Mouse (Mus musculus): ENCODE measurements around the gene Rprd1b.
A peak's percentile ranks its signal among the peaks of the same experiment; 100 is the strongest.

Gene Rprd1b

DNA sequence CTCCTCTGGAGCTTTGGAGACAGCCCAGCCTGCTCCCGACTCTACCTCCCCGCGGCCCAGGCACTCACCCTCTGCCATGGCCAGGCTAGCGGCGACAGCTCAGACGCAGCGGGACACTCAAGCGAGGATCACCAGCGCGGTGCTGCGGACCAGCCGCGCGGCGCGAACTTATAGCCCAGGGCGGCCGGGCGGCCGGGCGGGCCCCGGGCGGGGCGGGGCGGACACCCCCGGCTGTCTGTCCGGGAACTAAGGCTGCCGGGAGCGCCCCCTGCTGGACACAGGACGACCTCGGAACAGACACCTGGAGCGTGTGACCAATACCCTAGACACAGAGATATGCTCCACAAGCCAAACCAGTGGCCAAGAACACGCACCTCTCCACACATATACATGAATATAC lies 117.9 kb downstream of the Rprd1b start, which contains the start of gene Tgm2:
Gene Tgm2, minus strand, starts transcription at position 214 of the 400 bp plus-strand sequence.
- DNase-seq (ENCODE audit: low read depth) = peak; percentile 83

- no peak for DNase-seq (ENCODE audit: low read depth)
Measured at GRCm38 (mm10) chr2:158146971-158147370, 118.7 kb downstream of the Rprd1b start.

DNA sequence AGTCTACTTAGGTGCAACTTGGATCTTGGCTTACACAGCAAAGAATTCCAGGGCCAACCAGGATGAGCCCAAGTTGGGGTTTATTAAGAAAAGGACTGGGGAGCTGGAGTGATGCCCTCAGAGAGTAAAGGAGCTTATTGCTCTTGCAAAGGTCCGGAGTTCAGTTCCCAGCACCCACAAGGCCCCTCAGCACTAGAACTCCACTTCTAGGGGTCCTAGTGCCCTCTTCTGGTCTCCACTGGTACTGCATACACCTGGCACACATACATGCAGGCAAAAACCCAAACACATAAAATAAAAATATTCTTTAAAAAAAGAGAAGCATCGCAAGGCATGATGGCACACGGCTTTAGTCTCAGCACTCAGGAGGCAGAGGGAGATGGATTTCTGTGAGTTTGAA lies 122.8 kb downstream of the Rprd1b start:
- no peak for DNase-seq (ENCODE audit: low read depth)

GRCm38 (mm10) chr2:158152685-158153309 lies 124.5 kb downstream of the Rprd1b start:
- DNase-seq (ENCODE audit: low read depth) = no peak

DNA sequence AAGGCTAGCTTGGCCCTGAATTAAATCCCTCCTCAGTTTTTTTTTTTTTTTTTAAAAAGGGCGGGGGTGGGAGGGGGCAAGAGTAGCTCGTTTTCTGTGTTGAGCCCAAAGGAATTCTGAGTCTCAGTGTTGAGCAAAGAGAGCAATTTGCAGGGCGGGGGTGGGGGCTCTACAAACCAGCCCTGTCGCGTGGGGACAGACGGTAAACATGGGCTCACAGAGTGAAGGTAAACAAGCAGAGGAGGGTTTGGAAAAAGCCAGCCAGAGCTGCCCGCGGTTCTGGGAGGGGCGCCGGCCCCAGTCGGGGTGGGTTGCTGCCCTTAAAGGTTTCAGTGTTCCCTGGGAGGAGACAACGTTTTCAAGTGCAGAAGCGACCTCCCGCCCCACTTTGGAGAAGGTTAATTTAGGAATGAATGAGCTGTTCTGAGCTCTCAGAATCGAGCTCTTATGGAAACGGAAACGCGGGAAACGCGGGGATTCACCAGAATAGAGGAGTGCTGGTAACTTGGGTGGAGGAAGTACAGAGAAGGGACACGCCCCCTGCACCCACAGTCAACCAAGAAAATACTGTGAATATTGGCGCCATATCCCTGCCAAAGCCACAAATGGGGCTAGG lies 125.5 kb downstream of the Rprd1b start:
- peak; percentile 71 for DNase-seq (ENCODE audit: low read depth)

- no peak for DNase-seq (ENCODE audit: low read depth)
Measured at GRCm38 (mm10) chr2:158154641-158155040, 126.3 kb downstream of the Rprd1b start.

GRCm38 (mm10) chr2:158155101-158155500 lies 126.8 kb downstream of the Rprd1b start:
- no peak for DNase-seq (ENCODE audit: low read depth)

DNA sequence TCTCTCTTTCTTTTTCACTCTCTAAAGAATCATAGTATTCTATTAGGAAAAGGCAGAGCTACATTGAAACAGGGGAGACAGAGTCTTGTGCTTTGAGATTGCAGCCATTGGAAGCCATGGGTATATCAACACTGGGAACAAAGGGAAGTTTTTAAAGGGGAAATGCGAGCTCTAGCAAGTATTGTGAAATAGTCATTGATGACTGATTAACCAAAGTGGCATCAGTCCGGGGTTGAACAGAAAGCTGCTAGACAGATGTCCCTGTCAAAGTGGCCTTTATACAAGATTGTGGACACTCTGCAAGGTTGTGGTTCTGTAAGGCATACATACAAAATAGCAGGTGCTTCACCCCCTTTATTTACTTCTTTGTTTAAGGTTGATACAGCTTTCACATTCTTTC lies 127.3 kb downstream of the Rprd1b start:
- no peak for DNase-seq (ENCODE audit: low read depth)

GRCm38 (mm10) chr2:158156487-158156886 lies 128.2 kb downstream of the Rprd1b start:
- DNase-seq (ENCODE audit: low read depth) = no peak

DNA sequence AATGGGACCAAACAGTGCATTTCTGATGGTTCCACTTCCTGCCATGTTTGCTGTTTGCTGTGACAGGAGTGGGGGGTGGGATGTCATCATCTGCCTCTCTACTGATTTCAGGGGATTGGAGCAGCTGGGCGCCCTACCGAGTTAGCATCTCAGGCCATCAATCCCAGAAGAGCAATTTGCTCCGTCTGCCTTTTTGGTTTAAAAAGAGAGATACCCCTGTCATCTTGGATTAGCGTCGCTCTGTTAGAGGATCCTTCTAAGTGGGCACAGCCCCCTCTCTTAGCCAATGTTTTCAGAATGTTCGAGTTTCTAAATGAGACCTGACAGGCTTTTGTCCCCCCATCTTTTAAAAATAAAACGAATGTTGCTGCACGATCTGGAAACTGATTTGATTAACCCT lies 129.4 kb downstream of the Rprd1b start:
- no peak for DNase-seq (ENCODE audit: low read depth)

- peak; percentile 61 for DNase-seq (ENCODE audit: low read depth)
Measured at GRCm38 (mm10) chr2:158159376-158160235, 131.3 kb downstream of the Rprd1b start.

GRCm38 (mm10) chr2:158161761-158162160 lies 133.5 kb downstream of the Rprd1b start:
- DNase-seq (ENCODE audit: low read depth) = no peak

DNA sequence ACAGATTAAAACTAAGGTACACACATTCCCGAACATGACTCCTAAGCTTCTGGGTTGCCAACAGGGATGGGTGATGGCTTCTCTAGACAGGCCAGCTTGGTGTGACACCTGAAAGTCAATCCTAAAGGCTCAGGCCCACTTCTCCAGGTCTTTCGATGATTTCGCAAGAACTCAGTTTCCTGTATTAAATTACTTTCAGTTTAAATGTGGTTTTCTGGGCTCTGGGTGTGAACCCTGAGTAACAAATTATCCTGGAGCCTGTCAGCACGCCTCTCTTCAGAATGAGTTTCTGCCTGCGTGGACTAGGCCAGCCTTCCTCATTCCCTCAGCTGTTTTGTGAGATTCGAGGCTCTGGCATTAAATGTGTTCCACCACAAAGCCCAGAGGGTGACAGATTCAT lies 134.7 kb downstream of the Rprd1b start:
- DNase-seq (ENCODE audit: low read depth) = peak; percentile 45

- no peak for DNase-seq (ENCODE audit: low read depth)
Measured at GRCm38 (mm10) chr2:158165776-158166175, 137.5 kb downstream of the Rprd1b start.

DNA sequence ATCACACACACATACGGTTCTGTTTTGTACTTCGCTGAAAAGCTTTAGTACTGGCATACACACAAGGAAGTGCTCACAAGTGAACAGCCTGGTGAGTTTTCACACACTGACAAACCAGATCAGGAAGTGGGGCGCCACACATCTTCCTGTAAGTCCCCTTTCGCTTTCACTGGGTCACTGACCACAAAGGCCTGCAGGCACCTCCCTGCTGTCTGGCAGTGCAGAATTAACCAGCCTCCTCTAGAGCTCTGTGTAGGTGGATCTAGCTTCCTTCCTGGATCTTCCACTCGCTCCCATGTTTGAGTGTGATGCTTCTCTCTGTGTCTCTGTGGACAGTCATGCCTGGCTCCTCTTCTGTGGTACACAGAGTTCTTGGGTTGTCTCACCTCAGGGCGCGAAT lies 138.3 kb downstream of the Rprd1b start:
- peak; percentile 86 for DNase-seq (ENCODE audit: low read depth)

- DNase-seq (ENCODE audit: low read depth) = no peak
Measured at GRCm38 (mm10) chr2:158167496-158168205, 139.4 kb downstream of the Rprd1b start.

DNA sequence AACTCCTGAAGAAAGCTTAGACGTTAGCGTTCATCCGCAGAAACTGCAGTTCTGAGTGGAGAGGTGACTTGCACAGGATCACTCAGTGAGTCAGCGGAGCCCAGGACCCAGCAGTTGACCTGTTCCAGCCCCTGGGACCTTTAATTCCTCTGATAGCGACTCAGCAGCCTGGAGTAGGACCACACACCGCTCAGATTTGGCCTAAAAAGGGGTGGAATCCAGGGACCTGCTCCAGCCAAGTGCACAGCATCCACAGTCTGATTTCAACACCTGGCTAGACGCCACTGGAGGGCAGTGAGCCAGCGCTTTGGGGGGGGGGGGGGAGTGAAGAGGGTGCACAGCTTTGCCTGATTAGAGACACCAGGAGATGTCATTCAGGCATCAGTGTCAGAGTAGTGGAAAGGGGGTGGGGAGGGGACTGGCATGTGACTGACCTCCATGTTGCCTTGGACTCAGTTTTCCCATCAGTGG lies 140.5 kb downstream of the Rprd1b start:
- no peak for DNase-seq (ENCODE audit: low read depth)

DNA sequence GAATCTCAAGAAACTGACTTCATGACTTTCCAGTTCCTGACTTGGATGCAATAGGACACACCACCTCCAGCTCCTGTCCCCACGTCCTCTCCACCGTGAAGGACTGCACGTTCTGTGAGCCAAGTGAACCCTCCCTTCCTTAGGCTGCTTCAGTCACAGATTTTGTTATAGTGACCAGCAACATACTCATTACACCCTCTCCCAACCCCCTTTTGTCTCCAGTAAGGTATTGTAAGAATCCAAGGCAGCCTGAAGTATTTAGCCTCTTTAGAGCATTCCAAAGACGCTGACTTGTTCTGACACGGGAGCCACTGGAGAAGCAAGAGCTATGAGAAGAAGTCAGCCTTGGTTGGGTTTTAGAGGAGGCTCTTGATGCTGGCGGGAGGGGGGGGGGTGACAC lies 141.1 kb downstream of the Rprd1b start:
- no peak for DNase-seq (ENCODE audit: low read depth)

- DNase-seq (ENCODE audit: low read depth) = no peak
Measured at GRCm38 (mm10) chr2:158169771-158170170, 141.5 kb downstream of the Rprd1b start.

- DNase-seq (ENCODE audit: low read depth) = no peak
Measured at GRCm38 (mm10) chr2:158170394-158170793, 142.1 kb downstream of the Rprd1b start.

DNA sequence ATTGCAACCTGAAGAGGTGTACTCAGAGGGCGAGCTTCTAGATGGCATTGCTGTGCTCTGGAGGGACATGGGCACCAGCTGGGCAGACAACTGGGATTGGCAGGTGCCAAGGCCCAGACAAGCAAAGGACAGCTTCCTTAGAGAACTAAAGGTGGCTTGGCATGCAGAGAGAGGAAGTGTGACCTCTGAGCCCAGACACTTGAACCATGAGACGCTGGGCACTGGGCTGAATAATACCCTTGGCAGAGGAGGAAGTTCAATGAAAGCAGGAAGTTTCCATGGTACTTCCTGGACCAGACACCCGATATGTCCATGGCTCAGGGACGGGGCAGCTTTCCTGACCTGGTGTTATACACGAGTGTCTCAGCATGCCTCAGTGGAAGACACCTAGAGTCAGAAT lies 146.1 kb downstream of the Rprd1b start:
- no peak for DNase-seq (ENCODE audit: low read depth)

DNA sequence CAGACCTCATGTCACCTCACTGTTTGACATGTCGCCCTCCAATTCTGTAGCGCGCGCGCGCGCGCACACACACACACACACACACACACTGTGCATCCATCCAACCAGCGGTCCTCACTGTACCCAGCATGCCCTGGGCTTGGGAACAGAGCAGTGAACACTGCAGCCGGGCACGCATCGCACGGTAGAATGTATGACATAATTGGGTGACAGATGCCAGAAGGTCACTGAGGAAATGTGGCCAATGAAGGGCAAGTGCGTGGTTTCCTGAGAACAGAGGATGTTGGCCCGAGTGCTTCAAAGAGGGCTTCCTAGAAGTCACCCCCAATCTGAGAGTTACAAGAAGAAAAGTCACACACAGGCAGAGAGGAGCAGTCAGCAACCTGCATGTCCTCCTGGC lies 146.7 kb downstream of the Rprd1b start:
- peak; percentile 36 for DNase-seq (ENCODE audit: low read depth)

Data from induced T-regulatory cell, adult 2 months (primary cell).